Mouse (Mus musculus): Measurements from ENCODE around the gene Nt5dc3.

- TF ChIP-seq POLR2A (IDR thresholded peaks at IDR 0.05; ENCODE audit: low read depth, low read length) (no peak), CTCF (IDR thresholded peaks at IDR 0.05; ENCODE audit: borderline replicate concordance, insufficient read depth, low read length) (no peak)
Measured at GRCm38 (mm10) chr10:86886434-86886833, 107.6 kb downstream of the Nt5dc3 start.

Measured in embryonic fibroblast, embryonic 13.5 days (primary cell).